Mouse (Mus musculus): ENCODE data around the gene Tfip11.

Tfip11 gene

DNA sequence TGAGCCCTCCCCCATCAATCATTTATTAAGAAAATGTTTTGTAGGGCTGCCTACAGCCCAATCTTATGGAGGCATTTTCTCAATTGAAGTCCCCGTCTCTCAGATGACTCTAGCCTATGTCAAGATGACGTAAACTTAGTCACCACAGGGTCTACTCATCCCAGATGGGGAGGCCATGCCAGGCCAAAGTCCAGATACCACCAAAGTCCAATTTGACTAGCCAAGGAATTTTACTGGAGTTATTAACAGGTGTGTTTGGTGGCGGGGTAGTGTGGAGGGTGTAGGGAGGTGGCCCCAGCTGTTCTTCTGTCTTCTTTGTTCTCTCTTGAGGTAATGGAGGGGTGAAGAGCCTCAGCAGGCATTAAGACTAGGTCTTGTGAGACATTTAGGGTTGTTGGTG is 33.9 kb downstream of the Tfip11 start:
- DNase-seq (ENCODE audit: low read depth, low spot score) = no peak

DNA sequence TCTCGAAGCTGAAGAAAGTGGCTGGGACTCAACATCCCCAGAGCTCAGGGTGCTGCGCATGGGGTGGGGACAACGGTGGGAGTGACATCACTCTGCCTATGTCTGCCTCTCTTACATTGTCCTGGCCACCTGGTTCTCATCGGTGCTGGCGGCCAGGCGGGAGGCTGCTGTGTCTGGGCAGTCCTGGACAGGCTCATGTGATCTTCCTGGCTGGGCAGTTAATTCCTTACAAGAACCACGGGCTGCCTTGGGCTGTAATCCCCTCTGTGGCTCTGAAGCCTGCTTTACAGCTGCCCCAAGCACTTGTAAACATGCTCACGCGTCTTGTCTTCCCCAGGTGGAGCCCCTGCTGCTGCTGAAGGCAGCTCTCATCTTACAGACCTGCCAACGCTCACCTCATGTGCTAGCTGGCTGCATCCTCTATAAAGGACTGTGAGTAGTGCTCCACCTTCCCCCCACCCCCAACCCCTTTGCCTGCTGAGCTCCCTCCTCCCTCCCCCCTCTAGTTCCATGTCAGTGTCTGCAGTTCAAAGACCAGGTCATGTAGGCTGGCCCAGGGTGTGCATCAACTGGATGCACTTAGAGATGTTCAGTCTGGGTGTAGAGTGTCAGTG is 38.1 kb downstream of the Tfip11 start:
- no peak for DNase-seq (ENCODE audit: low read depth, low spot score)

DNA sequence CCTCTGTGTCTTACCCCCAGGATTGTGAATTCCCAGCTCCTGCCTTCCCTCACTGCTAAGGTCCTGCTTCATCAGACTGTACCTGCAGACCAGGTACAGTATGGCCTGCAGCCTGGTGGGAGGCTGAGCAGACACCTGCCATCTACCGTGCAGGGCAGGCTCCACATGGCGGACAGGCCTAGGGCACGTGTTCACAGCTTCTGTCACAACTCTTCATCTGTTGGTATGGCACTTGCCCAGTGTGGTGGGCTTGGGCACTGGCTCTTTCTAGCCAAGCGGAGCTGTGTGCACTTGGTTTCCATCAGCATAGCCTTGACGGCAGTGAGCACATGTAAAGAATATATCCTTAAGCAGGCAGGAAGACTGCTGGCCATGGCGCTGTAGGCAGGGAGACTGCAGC is 40.7 kb downstream of the Tfip11 start:
- no peak for DNase-seq (ENCODE audit: low read depth, low spot score)

DNA sequence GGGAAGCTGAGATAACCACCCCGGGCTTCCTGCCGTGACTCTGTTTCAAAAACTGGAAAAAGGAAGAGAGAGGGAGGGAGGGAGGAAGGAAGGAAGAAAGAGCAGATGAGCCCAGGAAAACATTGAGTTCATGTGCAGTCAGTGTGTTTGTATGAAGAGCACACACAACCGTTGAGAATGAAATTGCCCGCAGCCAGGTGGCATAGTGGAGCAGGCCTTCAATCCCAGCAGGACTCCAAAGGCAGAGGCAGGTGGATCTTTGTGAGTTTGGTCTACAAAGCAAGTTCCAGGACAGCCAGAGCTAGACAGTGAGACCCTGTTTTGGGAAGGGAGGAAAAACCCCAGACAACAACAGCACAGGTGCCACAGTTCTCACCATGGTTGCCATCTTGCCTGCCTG is 41.2 kb downstream of the Tfip11 start:
- DNase-seq (ENCODE audit: low read depth, low spot score) = peak; percentile 57

DNA sequence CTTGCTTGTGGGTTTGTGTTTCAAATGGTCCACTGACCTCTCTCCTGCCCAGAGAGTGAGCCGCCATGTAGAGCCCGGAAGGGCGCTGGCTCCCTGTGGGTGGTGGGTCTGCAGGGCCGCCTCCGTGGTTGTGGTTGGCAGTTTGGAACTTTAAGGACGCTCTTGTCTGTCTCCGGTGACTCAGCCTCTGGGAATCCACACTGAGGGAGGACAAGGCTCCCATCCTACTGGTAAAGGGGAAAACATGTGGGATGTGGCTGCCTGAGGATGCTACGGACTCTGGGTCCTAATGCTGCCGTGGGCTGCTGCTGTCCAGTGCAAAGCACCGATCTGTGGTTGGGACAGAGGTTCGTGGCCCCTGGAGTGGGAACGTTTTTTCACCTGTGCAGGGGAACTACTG is 41.8 kb downstream of the Tfip11 start:
- DNase-seq (ENCODE audit: low read depth, low spot score) = peak; percentile 71

DNA sequence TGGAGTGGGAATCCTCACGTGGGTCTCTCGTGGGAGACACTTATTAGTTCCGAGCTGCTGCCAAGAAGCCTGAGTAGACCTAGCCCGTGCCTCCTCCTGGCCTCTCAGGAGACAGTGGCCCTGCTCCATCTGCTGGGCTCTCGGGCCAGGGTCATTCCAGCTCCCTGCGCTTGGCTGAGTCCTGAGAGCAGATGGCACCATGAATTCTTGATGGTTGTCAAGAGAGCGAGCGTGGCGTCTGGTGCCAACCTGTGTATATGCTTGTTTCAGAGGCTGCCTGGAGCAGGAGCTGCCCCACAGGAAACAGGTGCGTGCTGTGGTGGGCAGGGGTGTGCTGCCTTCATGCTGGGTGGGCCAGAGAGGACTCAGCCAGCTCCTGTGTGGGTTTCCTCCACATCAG is 42.5 kb downstream of the Tfip11 start:
- DNase-seq (ENCODE audit: low read depth, low spot score) = peak; percentile 98

DNA sequence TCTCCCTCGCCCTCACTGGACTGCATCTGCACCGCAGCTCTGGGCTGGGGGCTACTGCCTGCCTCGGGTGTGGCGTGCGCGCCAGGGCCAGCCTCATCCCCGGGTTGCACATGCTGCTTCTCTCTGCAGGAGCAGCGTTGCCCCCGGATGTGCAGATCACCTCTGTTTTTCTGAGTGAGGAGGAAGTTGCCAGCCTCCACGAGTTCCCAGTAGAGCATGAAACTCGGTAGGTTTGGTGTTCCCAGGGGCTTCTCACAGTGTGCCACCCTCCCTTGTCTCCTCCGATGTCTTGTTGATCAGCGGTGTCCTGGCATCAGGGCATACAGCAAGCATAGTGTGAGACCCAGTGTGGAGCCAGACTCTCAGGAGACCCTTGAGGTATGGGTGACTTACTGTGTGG is 43.2 kb downstream of the Tfip11 start:
- no peak for DNase-seq (ENCODE audit: low read depth, low spot score)

DNA sequence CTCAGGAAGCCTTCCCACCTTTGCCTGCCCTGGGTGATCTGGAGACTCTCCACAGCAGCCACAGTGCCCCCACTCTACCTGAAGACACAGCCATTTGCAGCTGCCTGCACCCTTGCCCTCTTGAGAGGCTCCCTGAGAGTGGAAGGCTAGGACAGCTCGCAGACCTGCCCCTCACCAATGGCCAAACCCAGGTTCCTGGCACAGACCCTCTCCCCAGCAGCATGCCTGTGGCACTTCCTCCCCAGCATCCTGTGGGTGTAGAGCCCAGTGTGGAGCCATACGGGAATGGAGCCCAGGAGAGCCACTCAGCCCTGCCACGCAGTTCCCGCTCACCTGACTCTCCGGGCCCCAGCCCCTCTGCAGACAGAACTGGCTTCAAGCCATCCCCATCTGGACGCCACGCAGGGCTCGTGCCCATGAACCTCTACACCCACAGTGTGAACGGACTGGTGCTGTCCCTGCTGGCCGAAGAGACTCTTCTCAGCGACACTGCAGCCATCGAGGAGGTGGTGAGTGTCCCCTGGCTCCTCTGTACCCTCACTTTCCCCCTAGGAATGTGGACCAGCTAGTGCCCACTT is 44.2 kb downstream of the Tfip11 start:
- no peak for DNase-seq (ENCODE audit: low read depth, low spot score)

DNA sequence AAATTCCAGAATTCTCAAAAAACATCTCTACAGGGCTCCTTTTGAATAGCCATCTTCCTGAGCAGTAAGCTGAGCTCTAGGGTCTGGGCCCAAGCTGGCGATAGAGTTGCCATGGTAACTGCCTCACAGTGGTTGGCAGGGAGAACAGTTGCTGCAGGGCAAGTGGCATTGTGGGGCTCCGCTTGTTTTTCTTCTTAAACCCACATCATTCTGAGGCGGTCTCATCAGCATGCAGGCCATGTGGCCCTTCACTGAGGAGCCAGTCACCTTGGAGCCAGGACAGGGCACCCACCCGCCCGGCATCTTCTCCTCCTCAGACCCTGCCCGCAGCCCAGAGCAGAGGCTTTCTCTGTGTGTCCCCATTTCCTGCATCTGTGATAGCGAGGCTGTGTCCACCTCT is 45.8 kb downstream of the Tfip11 start:
- DNase-seq (ENCODE audit: low read depth, low spot score) = peak; percentile 96

DNA sequence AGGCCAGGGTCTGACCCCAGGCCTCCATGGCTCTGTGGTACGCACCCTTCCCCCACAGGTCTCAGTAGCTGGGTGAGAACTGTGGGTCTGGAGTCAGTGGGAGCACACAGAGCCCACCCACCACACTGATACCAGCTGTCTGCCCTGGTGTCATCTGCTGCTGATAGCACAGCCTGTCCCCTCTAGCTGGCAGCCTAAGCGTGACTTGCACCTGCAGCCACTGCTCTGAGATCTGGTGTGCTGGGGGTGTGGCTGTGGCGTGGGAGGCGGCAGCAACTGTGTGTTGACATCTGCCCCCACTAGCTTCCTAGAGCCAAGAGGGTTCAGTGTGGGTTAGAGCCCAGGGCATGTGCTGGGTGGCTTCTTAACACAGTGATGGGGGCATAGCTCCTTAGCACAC is 50.0 kb downstream of the Tfip11 start:
- no peak for DNase-seq (ENCODE audit: low read depth, low spot score)

DNA sequence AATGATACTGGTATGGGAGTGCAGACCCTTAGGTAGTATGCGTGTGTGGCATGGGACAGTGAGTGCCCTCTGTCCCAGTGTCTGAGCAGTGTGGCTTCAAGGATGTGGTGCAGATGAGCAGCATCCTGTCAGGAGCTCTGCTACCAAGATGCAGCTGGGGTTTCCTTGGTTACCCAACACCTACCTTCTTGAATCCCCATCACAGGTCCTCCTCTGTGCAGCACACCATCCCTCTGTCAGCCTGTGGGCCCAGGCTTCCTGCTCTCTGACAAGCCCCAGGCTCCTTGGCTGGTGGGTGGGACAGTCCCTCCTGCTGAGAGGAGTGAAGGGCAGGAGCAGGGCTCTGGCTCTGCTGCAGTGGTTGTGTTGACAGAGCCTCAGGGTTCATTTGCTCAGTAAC is 51.2 kb downstream of the Tfip11 start:
- peak; percentile 82 for DNase-seq (ENCODE audit: low read depth, low spot score)

DNA sequence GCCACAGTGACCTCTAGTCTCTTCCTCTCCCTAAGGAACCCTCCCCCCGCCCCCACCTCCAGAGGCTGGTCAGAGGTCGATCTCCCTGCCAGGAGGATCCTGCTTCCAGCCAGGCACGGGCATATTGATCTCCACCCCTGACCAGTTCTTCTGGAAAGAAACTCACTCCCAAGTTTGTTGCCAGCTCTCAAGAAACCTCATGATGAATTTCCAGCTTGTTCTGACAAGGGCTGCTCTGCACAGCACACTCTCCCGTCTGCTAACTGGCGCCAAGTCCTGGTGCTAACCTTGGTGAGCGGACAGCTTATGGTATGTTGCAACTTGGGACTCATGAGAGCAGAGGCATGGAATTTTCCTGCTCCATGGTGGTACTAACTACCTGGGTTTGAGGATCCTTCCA is 52.6 kb downstream of the Tfip11 start:
- no peak for DNase-seq (ENCODE audit: low read depth, low spot score)

DNA sequence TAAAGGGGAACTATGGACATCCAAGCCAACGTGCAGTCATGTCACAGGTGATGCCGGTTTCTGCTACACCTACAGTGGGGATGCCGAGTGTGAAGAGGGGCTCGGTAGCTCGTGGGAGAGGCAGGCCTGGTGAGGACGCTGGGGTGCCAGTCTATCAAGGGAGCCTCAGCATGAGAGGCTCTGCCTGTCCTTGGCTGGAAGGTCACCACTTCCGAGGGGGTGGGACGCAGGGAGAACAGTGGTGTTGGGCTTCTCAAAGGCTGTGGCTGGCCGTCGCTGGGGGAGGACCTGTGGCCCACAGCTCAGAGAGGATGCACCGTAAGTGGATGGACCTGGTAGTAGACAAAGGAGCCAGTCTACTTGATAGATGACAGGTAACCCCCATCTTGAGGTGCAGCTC is 55.0 kb downstream of the Tfip11 start:
- no peak for DNase-seq (ENCODE audit: low read depth, low spot score)

DNA sequence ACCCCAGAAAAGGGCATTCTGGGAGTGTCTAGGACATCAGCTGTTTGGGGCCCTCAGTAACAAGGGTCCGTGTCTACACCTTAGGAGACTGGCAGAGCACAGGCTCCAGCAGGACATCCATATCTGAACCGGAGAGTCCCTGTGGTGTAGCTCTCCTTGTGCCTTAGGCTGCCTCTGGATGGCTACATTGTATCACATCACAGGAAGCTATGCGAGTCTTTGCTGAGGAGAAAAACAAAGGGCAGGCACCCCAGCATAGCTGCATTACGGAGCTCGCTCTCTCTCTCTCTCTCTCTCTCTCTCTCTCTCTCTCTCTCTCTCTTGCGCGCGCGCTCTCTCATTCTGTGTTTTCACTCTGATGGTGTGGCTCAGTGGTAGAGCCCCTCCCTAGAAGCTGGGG is 55.9 kb downstream of the Tfip11 start:
- no peak for DNase-seq (ENCODE audit: low read depth, low spot score)

DNA sequence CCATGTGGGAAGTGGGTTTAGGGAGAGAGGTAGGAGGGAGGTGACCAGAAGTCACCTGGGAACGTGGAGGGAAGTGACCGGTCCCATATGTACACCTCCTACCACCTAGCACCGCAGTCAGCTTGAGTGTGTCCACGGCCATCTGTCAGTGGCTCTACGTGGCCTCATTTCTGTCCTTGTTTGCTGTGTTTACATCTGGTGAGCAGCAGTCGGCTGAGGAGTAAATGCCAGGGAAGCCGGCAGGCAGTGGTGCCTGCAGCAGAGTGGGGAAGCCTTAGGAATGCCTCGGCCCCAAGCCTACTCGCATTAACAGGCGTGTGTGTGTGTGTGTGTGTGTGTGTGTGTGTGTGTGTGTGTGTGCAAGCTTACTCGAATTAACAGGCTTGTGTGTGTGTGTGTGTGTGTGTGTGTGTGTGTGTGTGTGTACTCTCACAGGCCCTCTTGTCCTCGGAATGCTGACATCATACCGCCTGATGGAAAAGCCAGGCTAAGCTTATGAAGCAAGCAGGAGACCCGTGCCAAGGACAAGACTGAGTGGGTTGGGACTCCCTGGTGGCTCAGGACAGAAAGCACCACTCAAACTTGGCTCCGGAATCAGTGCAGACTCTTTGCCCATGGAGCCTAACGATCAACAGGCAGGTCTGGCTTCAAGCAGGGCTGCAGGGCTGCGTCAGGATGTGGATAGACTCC is 56.6 kb downstream of the Tfip11 start:
- peak; percentile 85 for DNase-seq (ENCODE audit: low read depth, low spot score)

DNA sequence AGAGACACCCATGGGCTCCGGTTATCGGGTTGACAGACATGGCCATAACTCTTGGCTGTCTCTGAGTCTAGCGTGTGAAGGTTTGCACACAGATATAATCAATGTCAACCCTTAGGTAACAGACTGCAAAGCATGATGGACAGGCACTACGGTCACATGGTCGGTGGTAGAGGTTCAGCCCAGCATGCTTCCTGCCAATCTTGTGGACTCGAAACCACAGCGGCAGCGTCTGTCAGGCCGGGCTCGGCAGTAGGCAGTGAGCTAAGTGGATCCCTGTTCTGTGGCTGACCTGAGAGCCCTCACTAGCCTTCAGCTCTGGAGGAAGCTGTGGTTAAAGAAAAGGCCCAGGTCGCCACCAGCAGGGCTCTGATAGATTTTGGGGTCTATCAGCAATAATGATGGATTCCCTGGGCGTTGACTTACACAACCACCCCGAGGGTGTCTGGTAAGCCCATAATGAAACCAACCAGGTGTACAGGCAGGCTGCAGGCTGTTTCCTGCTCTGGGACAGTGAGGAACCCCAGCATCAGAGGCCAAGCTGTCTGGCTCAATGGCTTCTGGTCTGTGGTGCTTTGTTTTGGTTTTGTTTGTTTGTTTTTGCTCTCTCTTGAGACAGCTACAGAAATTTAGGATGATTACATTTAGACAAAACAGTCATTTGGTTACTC is 58.8 kb downstream of the Tfip11 start:
- no peak for DNase-seq (ENCODE audit: low read depth, low spot score)

DNA sequence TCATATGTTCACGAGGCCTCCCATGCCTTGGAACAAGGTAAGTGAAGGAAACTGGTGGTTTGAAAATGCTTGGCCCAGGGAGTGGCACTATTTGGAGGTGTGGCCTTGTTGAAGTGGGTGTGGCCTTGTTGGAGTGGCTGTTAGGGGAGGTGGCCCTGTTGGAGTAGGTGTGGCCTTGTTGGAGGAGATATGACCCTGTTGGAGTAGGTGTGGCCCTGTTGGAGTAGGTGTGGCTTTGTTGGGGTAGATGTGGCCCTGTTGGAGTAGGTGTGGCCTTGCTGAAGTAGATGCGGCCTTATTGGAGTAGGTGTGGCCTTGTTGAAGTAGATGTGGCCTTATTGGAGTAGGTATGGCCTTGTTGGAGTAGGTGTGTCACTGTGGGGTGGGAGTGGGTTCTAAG is 59.8 kb downstream of the Tfip11 start:
- DNase-seq (ENCODE audit: low read depth, low spot score) = no peak

Data from brain, adult 2 months (tissue).